Mouse (Mus musculus): ENCODE results near the gene Ano6. TPM values are rescaled to one million over a fixed set of nuclear protein-coding genes. Genes with fewer than 3 reads are reported as not detected.
"Not testable (repeated sequence)": the region's sequence is repeated elsewhere in the genome, so short reads cannot be mapped to it uniquely, and the experiment has no call there.

The Ano6 gene
- polyA plus RNA-seq, 1 experiment, result 22.8 TPM

DNA sequence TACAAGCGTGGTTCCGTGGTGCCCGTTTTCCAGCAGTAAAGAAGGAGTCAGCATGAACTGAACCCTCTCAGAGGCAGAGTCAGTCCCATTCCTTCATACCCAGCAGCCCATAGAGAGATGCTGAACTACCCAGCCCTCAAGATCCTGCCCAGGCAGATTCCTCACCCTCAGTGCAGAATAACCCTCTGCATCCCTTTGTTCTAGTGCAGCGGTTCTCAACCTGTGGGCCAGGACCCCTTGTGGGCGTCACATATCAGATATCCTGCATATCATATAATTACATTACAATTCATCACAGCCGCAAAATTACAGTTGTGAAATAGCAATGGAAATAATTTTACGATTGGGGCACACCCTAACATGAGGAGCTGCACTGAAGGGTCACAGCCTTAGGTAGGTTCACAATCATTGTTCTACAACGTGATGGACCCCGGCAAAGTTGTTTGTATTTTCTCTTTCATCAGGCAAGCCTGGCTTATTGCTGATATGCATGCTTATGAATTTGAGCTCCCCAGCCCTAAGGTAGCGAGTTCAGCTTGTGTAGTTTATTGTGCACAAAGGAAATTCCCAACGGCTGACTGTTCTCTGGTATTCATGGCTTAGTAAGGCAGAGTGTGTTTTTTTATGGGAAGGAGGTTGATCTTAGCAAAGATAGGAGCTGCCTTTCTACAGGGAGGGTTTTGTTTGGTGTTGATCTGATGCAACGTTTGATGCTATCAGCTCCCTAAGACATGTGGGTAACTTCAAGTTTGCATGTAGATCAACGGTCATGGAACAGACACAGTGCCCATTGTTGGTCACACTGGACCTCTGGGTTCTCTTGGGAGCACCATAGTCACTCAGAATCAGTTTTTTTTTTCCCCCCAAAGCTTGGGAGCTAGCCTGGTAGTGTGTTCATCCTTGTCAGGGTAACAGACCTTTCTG lies 33.0 kb downstream of the Ano6 start:
- no peak for DNase-seq (ENCODE audit: low read depth in 1 of 2, low spot score in 2 of 2)
- TF ChIP-seq POLR2A (IDR thresholded peaks at IDR 0.05; ENCODE audit: low read depth, low read length) (no peak), CTCF (IDR thresholded peaks at IDR 0.05; ENCODE audit: extremely low read depth, insufficient read depth, insufficient read length, insufficient replicate concordance) (no peak)
- H3K27me3 ChIP-seq (ENCODE audit: control insufficient read depth, insufficient read depth, low read length), result no peaks in the 10 kb centered on the region
- no peaks in the 10 kb centered on the region; the same call in 1 of the 2 replicates for H3K4me1 ChIP-seq (ENCODE audit: control insufficient read depth, insufficient read depth, insufficient read length)
- H3K4me3 ChIP-seq (ENCODE audit: extremely low read depth, insufficient read depth, insufficient read length), result no peak overlapping the region
- WGBS, result 88% methylated on average over 13 of the region's 13 CpGs
- no peaks in the 10 kb centered on the region for H3K36me3 ChIP-seq (ENCODE audit: control insufficient read depth, insufficient read depth, low read length)
- 0 out of 2 replicates have a peak overlapping the region, but pooled peaks have one; percentile 3 for H3K27ac ChIP-seq (ENCODE audit: insufficient read depth, low read length)

- Histone ChIP-seq H3K4me1 (ENCODE audit: control insufficient read depth, insufficient read depth, insufficient read length) (no peaks in the 10 kb centered on the region), H3K4me3 (ENCODE audit: extremely low read depth, insufficient read depth, insufficient read length) (no peak overlapping the region; the same call in 1 of the 2 replicates), H3K27ac (ENCODE audit: insufficient read depth, low read length) (no peak overlapping the region), H3K36me3 (ENCODE audit: control insufficient read depth, insufficient read depth, low read length) (no peaks in the 10 kb centered on the region), H3K27me3 (ENCODE audit: control insufficient read depth, insufficient read depth, low read length) (no peaks in the 10 kb centered on the region)
- TF ChIP-seq POLR2A (IDR thresholded peaks at IDR 0.05; ENCODE audit: low read depth, low read length) (no peak), CTCF (IDR thresholded peaks at IDR 0.05; ENCODE audit: extremely low read depth, insufficient read depth, insufficient read length, insufficient replicate concordance) (no peak)
- no peak for DNase-seq (ENCODE audit: low read depth in 1 of 2, low spot score in 2 of 2)
- 84% methylated on average over 13 of the region's 13 CpGs for WGBS
Observed at GRCm38 (mm10) chr15:95826516-95826915, 35.9 kb downstream of the Ano6 start.

DNA sequence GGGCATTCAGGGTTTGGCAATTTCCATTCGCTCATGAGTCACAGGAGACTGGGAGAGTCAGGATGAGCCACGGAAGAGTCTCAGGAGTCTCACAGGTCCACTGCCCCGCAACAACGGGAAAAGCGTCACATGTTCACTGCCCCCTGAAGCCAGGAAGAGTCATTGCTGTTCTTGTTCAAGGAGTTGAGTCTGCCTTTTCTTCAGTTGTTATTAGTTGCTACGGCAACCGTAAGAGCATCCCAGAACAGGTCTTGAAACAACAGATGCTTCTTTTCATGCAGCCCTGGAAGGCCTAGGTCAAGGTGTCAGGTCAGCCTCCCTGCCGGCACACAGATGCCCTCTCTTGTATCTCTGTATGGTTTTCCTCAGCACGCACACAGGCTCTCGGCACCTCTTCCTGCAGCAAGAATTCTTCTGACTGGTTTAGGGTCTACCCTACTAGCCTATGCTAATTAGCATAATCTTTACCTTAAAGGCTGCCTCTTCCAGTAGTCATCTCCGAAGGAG lies 36.9 kb downstream of the Ano6 start:
- Histone ChIP-seq H3K27me3 (ENCODE audit: control insufficient read depth, insufficient read depth, low read length) (no peaks in the 10 kb centered on the region), H3K36me3 (ENCODE audit: control insufficient read depth, insufficient read depth, low read length) (no peaks in the 10 kb centered on the region), H3K4me3 (ENCODE audit: extremely low read depth, insufficient read depth, insufficient read length) (no peak overlapping the region), H3K4me1 (ENCODE audit: control insufficient read depth, insufficient read depth, insufficient read length) (no peaks in the 10 kb centered on the region), H3K27ac (ENCODE audit: insufficient read depth, low read length) (0 out of 2 replicates have a peak overlapping the region, but pooled peaks have one; percentile 10)
- 88% methylated on average over 11 of the region's 11 CpGs for WGBS
- DNase-seq (ENCODE audit: low read depth in 1 of 2, low spot score in 2 of 2), result no peak
- TF ChIP-seq POLR2A (IDR thresholded peaks at IDR 0.05; ENCODE audit: low read depth, low read length) (no peak), CTCF (IDR thresholded peaks at IDR 0.05; ENCODE audit: extremely low read depth, insufficient read depth, insufficient read length, insufficient replicate concordance) (no peak)

- DNase-seq (ENCODE audit: low read depth in 1 of 2, low spot score in 2 of 2); H3K36me3 ChIP-seq (ENCODE audit: control insufficient read depth, insufficient read depth, low read length); H3K4me1 ChIP-seq (ENCODE audit: control insufficient read depth, insufficient read depth, insufficient read length); H3K4me3 ChIP-seq (ENCODE audit: extremely low read depth, insufficient read depth, insufficient read length); H3K27me3 ChIP-seq (ENCODE audit: control insufficient read depth, insufficient read depth, low read length): not testable (repeated sequence)
- WGBS, result 91% methylated on average over 8 of the region's 8 CpGs
- H3K27ac ChIP-seq (ENCODE audit: insufficient read depth, low read length), result 0 out of 2 replicates have a peak overlapping the region, but pooled peaks have one; percentile 10
Observed at GRCm38 (mm10) chr15:95828018-95828646, 37.5 kb downstream of the Ano6 start.

DNA sequence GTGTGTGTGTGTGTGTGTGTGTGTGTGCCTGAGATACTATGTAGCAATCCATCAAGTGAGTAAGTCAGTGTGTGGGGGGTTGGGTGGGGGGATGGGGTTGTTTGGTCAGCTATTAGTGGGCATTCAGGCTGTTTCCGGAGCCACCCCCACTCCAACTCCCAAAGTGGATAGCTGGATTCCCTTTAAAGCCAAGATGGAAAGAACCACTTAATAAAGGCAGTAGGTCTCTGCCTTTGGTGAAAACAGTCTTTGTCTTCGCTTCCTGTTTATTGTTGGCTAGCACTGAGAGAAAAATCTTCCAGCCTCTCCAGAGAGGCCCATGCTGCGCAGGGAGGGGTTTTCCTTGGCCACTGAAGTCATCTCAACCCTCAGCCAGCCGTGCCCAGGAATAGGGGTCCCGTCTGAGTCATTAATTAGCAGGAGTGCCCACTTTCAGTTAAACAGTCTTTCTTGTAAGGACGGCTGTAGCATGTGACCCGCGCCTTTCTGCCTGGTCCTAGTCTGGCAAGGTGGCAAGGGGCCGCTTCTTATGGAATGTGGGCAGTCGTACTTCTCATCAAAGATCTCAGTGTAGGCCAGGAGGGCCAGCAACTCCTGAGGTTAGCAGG lies 38.1 kb downstream of the Ano6 start:
- no peak for TF ChIP-seq POLR2A (IDR thresholded peaks at IDR 0.05; ENCODE audit: low read depth, low read length)
- no peak for TF ChIP-seq CTCF (IDR thresholded peaks at IDR 0.05; ENCODE audit: extremely low read depth, insufficient read depth, insufficient read length, insufficient replicate concordance)
- H3K27me3 ChIP-seq (ENCODE audit: control insufficient read depth, insufficient read depth, low read length), result no peaks in the 10 kb centered on the region
- no peaks in the 10 kb centered on the region for H3K36me3 ChIP-seq (ENCODE audit: control insufficient read depth, insufficient read depth, low read length)
- no peak for DNase-seq (ENCODE audit: low read depth in 1 of 2, low spot score in 2 of 2)
- no peak overlapping the region for H3K4me3 ChIP-seq (ENCODE audit: extremely low read depth, insufficient read depth, insufficient read length)
- H3K27ac ChIP-seq (ENCODE audit: insufficient read depth, low read length), result peak overlapping the region; percentile 39
- 82% methylated on average over 10 of the region's 10 CpGs for WGBS
- H3K4me1 ChIP-seq (ENCODE audit: control insufficient read depth, insufficient read depth, insufficient read length), result no peaks in the 10 kb centered on the region; the same call in 1 of the 2 replicates

DNA sequence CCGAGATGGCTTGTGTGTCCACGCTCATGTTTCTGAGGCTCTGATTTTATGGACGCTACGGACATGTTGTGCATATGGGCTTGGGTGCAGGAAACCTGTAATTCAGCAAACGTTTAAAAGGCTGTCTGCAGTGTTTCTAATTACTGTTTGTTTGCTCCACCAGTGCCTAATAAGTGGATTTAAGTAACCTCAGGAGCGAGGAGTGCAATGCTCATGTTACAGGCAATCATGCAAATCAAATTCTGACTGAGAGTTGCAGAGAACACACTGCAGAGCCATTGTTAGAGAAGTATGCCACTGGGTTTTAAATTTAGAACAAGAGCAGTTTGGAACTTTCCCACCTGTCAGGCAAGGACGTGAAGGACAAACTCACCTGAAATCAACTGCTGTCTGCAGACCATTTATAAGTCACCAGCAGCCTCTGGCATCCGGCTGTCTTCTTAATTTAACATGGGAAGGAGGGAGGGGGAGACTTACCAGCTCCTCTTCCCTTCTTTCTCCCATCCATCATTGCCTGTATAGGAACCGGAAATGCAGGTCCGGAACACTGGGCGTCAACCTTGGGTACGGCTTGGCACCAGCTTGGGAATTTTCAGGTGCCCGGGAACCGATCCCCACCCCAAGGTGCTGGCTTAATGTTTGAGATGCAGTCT lies 39.0 kb downstream of the Ano6 start:
- Histone ChIP-seq H3K4me3 (ENCODE audit: extremely low read depth, insufficient read depth, insufficient read length) (no peak overlapping the region), H3K27me3 (ENCODE audit: control insufficient read depth, insufficient read depth, low read length) (no peaks in the 10 kb centered on the region), H3K36me3 (ENCODE audit: control insufficient read depth, insufficient read depth, low read length) (no peaks in the 10 kb centered on the region), H3K27ac (ENCODE audit: insufficient read depth, low read length) (no peak overlapping the region), H3K4me1 (ENCODE audit: control insufficient read depth, insufficient read depth, insufficient read length) (no peaks in the 10 kb centered on the region; the same call in 1 of the 2 replicates)
- no peak for TF ChIP-seq POLR2A (IDR thresholded peaks at IDR 0.05; ENCODE audit: low read depth, low read length)
- TF ChIP-seq CTCF (IDR thresholded peaks at IDR 0.05; ENCODE audit: extremely low read depth, insufficient read depth, insufficient read length, insufficient replicate concordance), result no peak
- no peak for DNase-seq (ENCODE audit: low read depth in 1 of 2, low spot score in 2 of 2)
- WGBS, result 94% methylated on average over 14 of the region's 14 CpGs

Measured in spleen, adult 2 months (tissue).